Mouse (Mus musculus): ENCODE measurements around the gene Pde4b.
A peak's percentile ranks its signal among the peaks of the same experiment; 100 is the strongest.

Gene Pde4b

DNA sequence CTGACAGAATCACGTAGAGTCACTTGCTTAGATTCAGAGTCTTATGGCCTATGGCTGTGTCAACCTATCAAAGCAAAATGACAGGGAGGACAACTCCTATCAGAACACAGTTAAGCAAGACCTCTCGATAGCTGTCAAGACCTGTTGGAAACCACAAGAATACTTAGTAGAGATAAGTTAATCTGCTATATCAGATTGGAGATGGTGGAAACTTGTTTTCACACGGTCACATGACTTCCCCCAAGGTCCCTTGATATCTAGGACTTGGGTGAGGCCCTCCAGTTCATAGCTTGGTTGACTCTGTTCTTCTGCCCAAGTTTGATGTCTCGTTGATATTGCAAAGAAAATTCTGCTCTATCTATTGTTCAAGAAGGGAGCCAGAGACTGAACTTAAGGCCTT, 553.6 kb downstream of the Pde4b start:
- no peak for DNase-seq (ENCODE audit: low read depth in 1 of 2, low spot score in 2 of 2)

DNA sequence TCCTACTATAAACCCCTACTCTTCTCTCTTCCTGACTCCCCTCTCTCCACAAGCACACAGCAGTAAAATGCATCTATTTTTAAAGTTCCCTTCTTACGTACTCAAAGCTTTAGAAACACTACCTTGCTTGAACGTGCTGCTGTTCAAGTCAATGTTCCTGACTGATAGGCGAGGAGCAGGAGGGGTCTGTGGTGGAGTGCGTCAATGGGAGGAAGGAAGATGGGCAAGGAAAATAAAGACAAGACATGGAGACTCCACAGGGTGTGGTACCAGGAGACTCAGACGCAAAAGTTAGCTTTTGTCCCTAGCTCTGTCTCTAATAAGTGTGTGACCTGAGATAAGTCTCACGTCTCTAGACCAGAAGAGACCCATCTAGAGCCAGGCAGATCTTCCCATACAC, 556.7 kb downstream of the Pde4b start:
- no peak for DNase-seq (ENCODE audit: low read depth in 1 of 2, low spot score in 2 of 2)

DNA sequence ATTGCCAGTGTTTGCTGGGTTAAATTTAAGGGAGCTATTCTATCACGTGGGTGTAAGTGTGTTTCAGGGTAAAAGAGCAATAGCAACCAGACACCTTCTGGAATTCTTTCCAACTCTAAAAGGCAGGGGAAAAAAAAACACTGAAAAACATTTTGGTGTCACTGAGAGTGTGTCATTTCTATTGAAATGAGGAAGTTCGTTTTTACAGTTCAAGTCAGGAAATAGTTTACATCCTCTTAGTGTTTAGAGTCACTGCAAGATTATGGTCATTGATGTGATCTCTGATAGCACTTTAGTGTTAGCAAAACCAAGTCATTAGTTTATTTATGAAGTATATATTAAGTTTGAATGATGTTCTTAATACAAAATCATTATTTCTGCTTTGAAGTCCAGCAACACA, 559.7 kb downstream of the Pde4b start:
- no peak for DNase-seq (ENCODE audit: low read depth in 1 of 2, low spot score in 2 of 2)

DNA sequence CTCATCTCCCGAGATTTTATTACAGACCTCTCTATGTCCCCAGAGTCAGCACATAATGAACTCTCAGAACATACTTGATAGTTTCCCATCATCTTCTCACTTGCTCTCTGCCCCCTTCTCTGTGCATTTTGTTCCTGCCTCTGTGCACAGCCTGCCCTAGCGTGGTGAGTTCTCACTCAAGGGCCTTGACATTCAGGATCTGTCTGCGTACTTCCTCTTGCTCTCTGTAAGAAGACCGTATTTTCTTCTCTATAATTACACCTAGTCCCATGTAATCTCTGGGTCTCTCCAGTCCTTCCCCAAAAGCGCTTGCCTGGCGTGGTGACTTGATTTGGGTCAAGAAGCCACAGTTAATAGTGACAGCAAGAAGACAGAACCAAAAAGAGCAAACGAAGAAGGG, 568.0 kb downstream of the Pde4b start:
- DNase-seq (ENCODE audit: low read depth in 1 of 2, low spot score in 2 of 2) = no peak

DNA sequence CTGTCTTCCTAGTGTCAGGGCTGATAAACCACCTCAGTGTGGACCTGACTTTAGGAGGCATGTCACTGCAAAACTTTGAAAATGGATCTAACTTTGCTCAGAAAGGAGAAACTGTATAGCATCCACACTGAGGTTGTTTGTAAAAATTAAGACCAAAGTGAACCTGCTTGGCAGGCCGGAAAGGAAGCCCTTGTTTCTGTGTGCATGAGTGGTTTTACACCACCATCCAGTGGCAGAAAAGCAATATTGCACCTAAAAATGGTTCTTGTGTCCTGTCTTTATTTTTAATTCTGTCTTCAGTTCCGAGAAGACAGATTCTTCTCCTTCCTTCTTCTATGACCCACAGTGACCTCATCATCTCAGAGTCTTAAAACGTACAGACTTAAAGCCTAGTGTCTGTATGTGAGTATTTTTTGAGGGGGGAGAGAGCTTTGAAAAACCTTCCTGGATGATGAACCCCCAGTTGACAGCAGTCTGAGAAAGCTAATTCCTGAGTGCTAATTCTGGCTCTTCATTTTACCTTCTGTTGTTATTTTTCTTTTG, 569.2 kb downstream of the Pde4b start:
- peak in 1 of 2 experiments; percentile 13 for DNase-seq (ENCODE audit: low read depth in 1 of 2, low spot score in 2 of 2)
